Mouse (Mus musculus): Measurements from ENCODE around the gene Tmem189. TPM values are rescaled to one million over a fixed set of nuclear protein-coding genes. Genes with fewer than 3 reads are reported as not detected.

Gene Tmem189
- total and polyA plus RNA-seq, 3 experiments = 21.7 to 46.5 TPM; not detected in 1

- Histone ChIP-seq H3K79me2 (ENCODE audit: control insufficient read depth, insufficient read depth, low read length, poor library complexity) (no peaks in the 10 kb centered on the region), H3K9me3 (replicated peaks; ENCODE audit: insufficient read depth, low read length) (no peaks in the 10 kb centered on the region), H3K27me3 (ENCODE audit: control insufficient read depth in 1 of 2, insufficient read depth in 2 of 2, low read length in 2 of 2) (no peaks in the 10 kb centered on the region), H3K9ac (ENCODE audit: control insufficient read depth, low read depth, low read length, poor library complexity, severe bottlenecking) (no peak overlapping the region), H3K36me3 (ENCODE audit: control insufficient read depth in 1 of 2, insufficient read depth in 2 of 2, low read length in 2 of 2) (no peaks in the 10 kb centered on the region; a peak in 1 of 4 replicates), H3K4me1 (ENCODE audit: control insufficient read depth in 1 of 2, insufficient read depth in 2 of 2, low read length in 2 of 2) (no peaks in the 10 kb centered on the region), H3K4me3 (ENCODE audit: control insufficient read depth in 1 of 2, insufficient read depth in 1 of 2, low read depth in 2 of 2, low read length in 2 of 2) (no peak overlapping the region), H3K27ac (ENCODE audit: control insufficient read depth, low read depth, low read length) (no peak overlapping the region)
- DNase-seq (ENCODE audit: low read depth, low spot score) = no peak
- 0 out of 2 replicates have a peak, but pooled peaks have one; percentile 56 for TF ChIP-seq USF1 (IDR thresholded peaks at IDR 0.05; ENCODE audit: low read depth, low read length)
- no peak for TF ChIP-seq CHD2 (IDR thresholded peaks at IDR 0.05; ENCODE audit: low read length)
- TF ChIP-seq ZNF384 (IDR thresholded peaks at IDR 0.05; ENCODE audit: low read depth, low read length) = no peak
- no peak for TF ChIP-seq UBTF (IDR thresholded peaks at IDR 0.05; ENCODE audit: borderline replicate concordance, insufficient read depth, low read depth, low read length)
- TF ChIP-seq POLR2AphosphoS2 (IDR thresholded peaks at IDR 0.05; ENCODE audit: low read length) = 0 out of 2 replicates have a peak, but pooled peaks have one; percentile 61
- TF ChIP-seq MEF2A (IDR thresholded peaks at IDR 0.05; ENCODE audit: extremely low read depth, insufficient replicate concordance, low read depth, low read length, poor library complexity, severe bottlenecking) = no peak
- no peak for TF ChIP-seq POLR2A (IDR thresholded peaks at IDR 0.05; ENCODE audit: control insufficient read depth in 1 of 2, insufficient read depth in 1 of 2, low read depth in 1 of 2, low read length in 2 of 2, poor library complexity in 1 of 2)
- TF ChIP-seq ETS1 (IDR thresholded peaks at IDR 0.05; ENCODE audit: low read depth, low read length) = no peak
- no peak for TF ChIP-seq JUND (IDR thresholded peaks at IDR 0.05; ENCODE audit: low read depth, low read length)
- TF ChIP-seq POLR2AphosphoS5 (IDR thresholded peaks at IDR 0.05; ENCODE audit: borderline replicate concordance, low read depth, low read length) = no peak
- no peak for TF ChIP-seq EP300 (IDR thresholded peaks at IDR 0.05; ENCODE audit: low read depth in 1 of 2, low read length in 2 of 2)
- TF ChIP-seq ZMIZ1 (IDR thresholded peaks at IDR 0.05; ENCODE audit: low read depth, low read length) = no peak
- no peak for TF ChIP-seq MYB (IDR thresholded peaks at IDR 0.05; ENCODE audit: low read depth, low read length)
Measured at GRCm38 (mm10) chr2:167605817-167606744, 83.5 kb downstream of the Tmem189 start.

- no peaks in the 10 kb centered on the region for H3K27me3 ChIP-seq (ENCODE audit: control insufficient read depth in 1 of 2, insufficient read depth in 2 of 2, low read length in 2 of 2)
- TF ChIP-seq MAX (IDR thresholded peaks at IDR 0.05; ENCODE audit: low read length) (no peak), CTCF (IDR thresholded peaks at IDR 0.05 in 2 of 3, conservative IDR thresholded peaks at IDR 0.05 in 1 of 3; ENCODE audit: control insufficient read depth in 1 of 3, insufficient read depth in 1 of 3, low read depth in 2 of 3, low read length in 3 of 3, poor library complexity in 1 of 3, severe bottlenecking in 1 of 3) (peak; percentile 85 to 96 (median 93)), RAD21 (IDR thresholded peaks at IDR 0.05; ENCODE audit: low read depth, low read length) (peak; percentile 89), ETS1 (IDR thresholded peaks at IDR 0.05; ENCODE audit: low read depth, low read length) (no peak), GABPA (IDR thresholded peaks at IDR 0.05; ENCODE audit: low read depth, low read length) (no peak), BHLHE40 (IDR thresholded peaks at IDR 0.05; ENCODE audit: borderline replicate concordance, low read depth, low read length) (no peak), USF2 (IDR thresholded peaks at IDR 0.05; ENCODE audit: borderline replicate concordance in 1 of 2, insufficient read depth in 1 of 2, low read depth in 1 of 2, low read length in 2 of 2) (no peak), MAZ (IDR thresholded peaks at IDR 0.05; ENCODE audit: low read depth, low read length) (no peak), MYC (IDR thresholded peaks at IDR 0.05; ENCODE audit: low read depth, low read length) (no peak), ZMIZ1 (IDR thresholded peaks at IDR 0.05; ENCODE audit: low read depth, low read length) (no peak), MYB (IDR thresholded peaks at IDR 0.05; ENCODE audit: low read depth, low read length) (no peak), E2F4 (IDR thresholded peaks at IDR 0.05; ENCODE audit: borderline replicate concordance, low read depth, low read length) (no peak), UBTF (IDR thresholded peaks at IDR 0.05; ENCODE audit: borderline replicate concordance, insufficient read depth, low read depth, low read length) (no peak), TBP (IDR thresholded peaks at IDR 0.05; ENCODE audit: low read depth, low read length) (no peak), ZC3H11A (IDR thresholded peaks at IDR 0.05; ENCODE audit: low read depth, low read length) (peak; percentile 89), EP300 (IDR thresholded peaks at IDR 0.05; ENCODE audit: low read depth in 1 of 2, low read length in 2 of 2) (no peak), SMC3 (IDR thresholded peaks at IDR 0.05; ENCODE audit: low read depth, low read length) (peak; percentile 94)
- no peaks in the 10 kb centered on the region for H3K79me2 ChIP-seq (ENCODE audit: control insufficient read depth, insufficient read depth, low read length, poor library complexity)
- H3K4me3 ChIP-seq (ENCODE audit: control insufficient read depth in 1 of 2, insufficient read depth in 1 of 2, low read depth in 2 of 2, low read length in 2 of 2) = no peak overlapping the region
- H3K4me1 ChIP-seq (ENCODE audit: control insufficient read depth in 1 of 2, insufficient read depth in 2 of 2, low read length in 2 of 2) = no peaks in the 10 kb centered on the region
- peak; percentile 82 for DNase-seq (ENCODE audit: low read depth, low spot score)
- no peak overlapping the region for H3K27ac ChIP-seq (ENCODE audit: control insufficient read depth, low read depth, low read length)
- H3K36me3 ChIP-seq (ENCODE audit: control insufficient read depth in 1 of 2, insufficient read depth in 2 of 2, low read length in 2 of 2) = no peaks in the 10 kb centered on the region; a peak in 1 of 4 replicates
- no peaks in the 10 kb centered on the region for H3K9me3 ChIP-seq (replicated peaks; ENCODE audit: insufficient read depth, low read length)
- no peak overlapping the region for H3K9ac ChIP-seq (ENCODE audit: control insufficient read depth, low read depth, low read length, poor library complexity, severe bottlenecking)
Measured at GRCm38 (mm10) chr2:167605178-167605794, 84.3 kb downstream of the Tmem189 start.

Data from MEL (cell line).